Mouse (Mus musculus) heart, postnatal 36 days (tissue): ENCODE data around the gene Rnf111. TPM values are rescaled to one million over a fixed set of nuclear protein-coding genes. Genes with fewer than 3 reads are reported as not detected.
"Not testable (repeated sequence)": the region's sequence is repeated elsewhere in the genome, so short reads cannot be mapped to it uniquely, and the experiment has no call there.

Experiments
- DNase-seq, 2 experiments: peaks; one replicate each; pipeline ENCODE4 v3.0.0; 2021 to 2022
- intact Hi-C: fragments of 180-260 bp; cut with DNase I; formaldehyde crosslinking; loops from one replicate; pipeline ENCODE4 v1.15.1; 2025
- total RNA-seq, 2 experiments: library from RNA; stranded (reverse); gene quantifications; 2 replicates each; pipeline ENCODE4 v1.2.3; 2021

Gene Rnf111
- total RNA-seq, 2 experiments from 2014 or later: 19.6 to 20.5 TPM

- intact Hi-C loops: loop anchor here (1.0 to 10.0 kb wide), 3 partner anchors 40 to 982 kb away; partner anchors contain the start of genes Myo1e, Polr2m and Sltm
- DNase-seq: no peak
Observed at GRCm38 (mm10) chr9:70502284-70503014, 1.1 kb downstream of the Rnf111 start.

GRCm38 (mm10) chr9:70496990-70497389 is 6.5 kb downstream of the Rnf111 start:
- intact Hi-C loops: no loop called here

GRCm38 (mm10) chr9:70493038-70493437 is 10.5 kb downstream of the Rnf111 start:
- intact Hi-C loops: no loop called here
- DNase-seq: no peak

More at GRCm38 (mm10) chr9:70496990-70497389, 6.5 kb downstream of the Rnf111 start:
- no peak for DNase-seq

GRCm38 (mm10) chr9:70491176-70491575 is 12.3 kb downstream of the Rnf111 start:
- DNase-seq: no peak

GRCm38 (mm10) chr9:70487401-70487800 is 16.1 kb downstream of the Rnf111 start:
- intact Hi-C loops: no loop called here
- no peak for DNase-seq

More at GRCm38 (mm10) chr9:70491176-70491575, 12.3 kb downstream of the Rnf111 start:
- intact Hi-C loops: no loop called here

DNA sequence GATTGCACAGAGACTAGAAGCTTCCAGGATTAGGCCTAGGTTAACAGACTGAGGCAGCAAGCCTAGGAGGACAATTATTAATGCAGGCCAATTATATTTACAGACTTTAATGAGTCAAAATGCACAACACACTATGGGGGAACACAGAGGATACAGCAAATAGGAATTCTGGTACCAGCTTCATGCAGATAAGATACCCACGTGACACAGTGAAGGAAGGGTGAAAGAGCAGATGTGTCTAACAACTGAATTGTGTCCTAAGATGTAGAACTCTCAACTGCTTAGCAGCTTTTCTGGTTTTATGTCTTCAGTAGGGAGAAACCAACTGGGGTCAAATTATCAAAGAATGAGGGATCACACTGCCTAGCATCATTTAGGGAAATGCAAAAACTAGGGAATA is 17.7 kb downstream of the Rnf111 start:
- intact Hi-C loops: no loop called here

DNA sequence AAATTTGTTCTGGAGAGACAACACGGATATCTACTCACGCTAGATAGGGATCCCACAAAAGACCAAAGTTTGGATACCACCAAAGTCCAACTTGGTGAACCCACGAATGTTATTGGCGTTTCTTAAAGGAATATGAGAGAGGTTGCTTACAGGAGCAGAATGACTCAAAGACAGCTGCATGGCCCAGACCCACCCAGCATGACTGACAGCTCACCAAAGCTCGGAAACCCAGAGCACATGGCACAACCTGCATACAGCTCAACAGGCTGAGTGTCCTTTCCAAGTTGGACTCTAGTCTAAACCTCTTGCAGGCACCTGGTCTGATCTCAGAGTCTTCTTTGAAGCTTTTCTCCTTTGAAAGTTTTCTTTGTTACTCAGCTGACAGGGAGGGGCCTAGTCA is 20.0 kb downstream of the Rnf111 start:
- no peak for DNase-seq
- intact Hi-C loops: no loop called here

More for the DNA sequence above, 17.7 kb downstream of the Rnf111 start:
- DNase-seq: no peak

DNA sequence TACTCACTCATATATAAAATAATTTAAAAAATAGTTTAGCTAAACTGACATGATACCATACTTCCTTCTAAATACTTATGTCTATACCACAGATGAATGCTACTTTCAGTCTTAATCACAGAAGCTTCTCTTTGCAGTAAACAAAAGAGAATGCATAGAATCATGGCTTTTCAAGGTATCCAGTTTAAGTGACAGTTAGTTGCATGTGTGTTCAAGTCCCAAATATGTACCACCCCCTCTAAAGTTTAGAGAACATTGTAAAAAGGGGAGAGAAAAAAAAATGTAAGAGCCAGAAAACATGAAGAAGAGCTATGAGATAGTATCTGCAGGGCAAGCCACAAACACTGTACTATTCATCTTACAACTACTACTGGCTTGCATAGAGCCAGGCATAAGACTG is 21.7 kb downstream of the Rnf111 start:
- DNase-seq: no peak
- intact Hi-C loops: no loop called here

DNA sequence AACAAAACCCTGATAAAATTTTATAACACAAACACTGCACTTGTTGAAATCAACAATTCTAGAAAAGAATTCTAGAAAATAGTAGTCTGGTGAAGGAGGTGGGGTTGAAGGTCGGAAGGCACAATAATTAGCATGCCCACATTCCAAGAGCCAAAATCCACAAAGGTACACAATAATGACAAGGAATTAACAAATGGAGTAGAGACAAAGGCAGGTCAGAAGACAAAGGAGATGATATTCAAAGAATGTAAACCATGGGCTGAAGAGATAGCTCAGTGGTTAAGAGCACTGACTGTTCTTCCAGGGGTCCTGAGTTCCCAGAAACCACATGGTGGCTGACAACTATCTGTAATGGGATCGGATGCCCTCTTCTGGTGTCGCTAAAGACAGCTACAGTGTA is 26.3 kb downstream of the Rnf111 start:
- DNase-seq: no peak
- intact Hi-C loops: no loop called here

DNA sequence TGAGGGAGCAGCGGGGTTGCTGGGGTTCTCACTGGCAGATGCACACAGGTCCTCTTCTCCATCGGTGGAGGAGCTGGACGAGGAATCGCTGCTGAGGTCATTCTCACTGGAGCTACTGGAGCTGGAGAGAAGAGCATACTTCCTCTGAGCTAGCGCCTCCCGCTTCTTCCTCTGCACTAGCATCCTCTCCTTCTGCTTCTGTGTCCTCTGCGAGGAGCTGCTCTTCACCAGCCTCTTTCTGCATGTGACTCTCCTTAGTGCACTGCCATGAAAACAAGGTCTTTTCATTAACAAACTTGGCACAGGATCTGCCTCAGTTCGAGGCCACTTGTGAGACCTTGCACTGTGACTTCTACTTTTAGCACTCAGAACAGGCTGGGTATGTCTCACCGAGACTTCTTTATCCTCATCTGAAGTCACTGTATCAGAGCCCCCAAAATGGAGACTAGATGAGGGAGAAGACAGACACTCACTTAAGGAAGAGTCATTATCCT is 27.7 kb downstream of the Rnf111 start:
- intact Hi-C loops: no loop called here
- no peak for DNase-seq

- DNase-seq: no peak
- intact Hi-C loops: no loop called here
Observed at GRCm38 (mm10) chr9:70473400-70473799, 30.1 kb downstream of the Rnf111 start.

DNA sequence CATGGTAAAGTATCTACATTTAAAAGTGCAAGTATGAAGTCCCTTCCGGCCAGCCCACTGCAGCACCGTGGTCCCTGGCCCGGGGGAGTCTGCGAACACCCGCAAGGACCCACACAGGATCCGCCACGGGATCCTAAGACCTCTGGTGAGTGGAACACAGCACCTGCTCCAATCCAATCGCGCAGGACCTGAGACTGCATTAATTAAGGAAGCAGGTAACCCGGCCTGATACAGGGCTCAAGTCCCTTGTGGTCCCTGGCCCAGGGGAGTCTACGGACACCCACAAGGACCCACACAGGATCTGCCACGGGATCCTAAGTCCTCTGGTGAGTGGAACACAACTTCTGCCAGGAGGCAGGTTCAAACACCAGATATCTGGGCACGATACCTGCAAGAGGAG is 40.4 kb downstream of the Rnf111 start:
- DNase-seq, intact Hi-C loops: not testable (repeated sequence)

GRCm38 (mm10) chr9:70452371-70452770 is 51.2 kb downstream of the Rnf111 start:
- intact Hi-C loops: no loop called here
- DNase-seq: no peak

DNA sequence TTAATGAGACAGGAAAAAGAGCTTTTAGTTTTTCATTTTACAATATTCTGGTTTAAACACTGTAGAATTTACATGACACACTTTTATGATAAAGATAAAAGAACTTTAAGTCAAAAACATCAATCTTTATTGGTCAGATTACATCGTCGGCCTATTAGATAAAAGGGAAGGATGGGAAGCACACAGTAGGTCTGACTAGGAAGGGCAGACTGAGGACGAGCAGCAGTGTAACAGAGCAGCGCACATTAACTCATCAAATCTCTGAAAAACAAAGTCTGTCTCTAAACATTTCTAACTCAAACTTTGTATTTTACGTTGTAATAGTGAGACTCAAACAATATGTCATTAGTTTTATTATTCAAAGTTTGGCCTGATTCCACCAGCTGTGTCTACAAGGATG is 54.5 kb downstream of the Rnf111 start:
- DNase-seq: no peak
- intact Hi-C loops: no loop called here

DNA sequence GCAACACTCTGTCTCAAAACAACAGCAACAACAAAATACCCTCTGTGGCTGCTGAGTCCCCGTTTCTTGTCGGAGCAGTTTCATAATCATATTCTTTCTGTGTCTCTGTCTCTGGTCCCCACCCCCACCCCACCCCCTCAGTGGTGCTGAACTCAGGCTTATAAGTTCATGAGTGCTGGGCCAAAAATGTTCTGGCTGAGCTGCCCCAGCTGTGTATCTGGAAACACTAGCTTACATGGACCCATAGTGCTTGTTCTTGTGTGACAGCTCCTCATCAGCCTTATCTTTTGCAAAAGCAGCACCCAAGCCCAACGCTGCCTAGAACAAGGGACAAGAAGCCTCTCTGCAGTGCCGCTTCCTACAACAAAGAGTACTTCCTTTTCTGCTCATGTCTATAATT is 63.6 kb downstream of the Rnf111 start:
- DNase-seq: peak; percentile 16 to 31
- intact Hi-C loops: no loop called here

DNA sequence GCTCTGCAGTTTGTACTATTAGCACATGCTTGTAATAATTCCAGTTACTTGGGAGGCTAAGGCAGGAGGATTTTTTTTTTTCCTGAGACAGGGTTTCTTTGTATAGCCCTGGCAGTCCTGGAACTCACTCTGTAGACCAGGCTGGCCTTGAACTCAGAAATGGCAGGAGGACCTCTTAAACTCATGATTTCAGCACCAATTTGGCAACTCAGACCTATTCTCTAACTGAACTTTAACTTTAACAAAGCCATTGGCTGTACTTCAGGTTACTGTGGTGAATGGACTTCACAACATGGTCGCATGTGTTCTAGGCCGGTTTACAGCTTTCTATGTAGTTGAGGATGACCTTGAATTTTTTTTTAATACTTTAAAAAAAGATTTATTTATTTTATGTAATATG is 80.9 kb downstream of the Rnf111 start:
- no peak for DNase-seq
- intact Hi-C loops: no loop called here

DNA sequence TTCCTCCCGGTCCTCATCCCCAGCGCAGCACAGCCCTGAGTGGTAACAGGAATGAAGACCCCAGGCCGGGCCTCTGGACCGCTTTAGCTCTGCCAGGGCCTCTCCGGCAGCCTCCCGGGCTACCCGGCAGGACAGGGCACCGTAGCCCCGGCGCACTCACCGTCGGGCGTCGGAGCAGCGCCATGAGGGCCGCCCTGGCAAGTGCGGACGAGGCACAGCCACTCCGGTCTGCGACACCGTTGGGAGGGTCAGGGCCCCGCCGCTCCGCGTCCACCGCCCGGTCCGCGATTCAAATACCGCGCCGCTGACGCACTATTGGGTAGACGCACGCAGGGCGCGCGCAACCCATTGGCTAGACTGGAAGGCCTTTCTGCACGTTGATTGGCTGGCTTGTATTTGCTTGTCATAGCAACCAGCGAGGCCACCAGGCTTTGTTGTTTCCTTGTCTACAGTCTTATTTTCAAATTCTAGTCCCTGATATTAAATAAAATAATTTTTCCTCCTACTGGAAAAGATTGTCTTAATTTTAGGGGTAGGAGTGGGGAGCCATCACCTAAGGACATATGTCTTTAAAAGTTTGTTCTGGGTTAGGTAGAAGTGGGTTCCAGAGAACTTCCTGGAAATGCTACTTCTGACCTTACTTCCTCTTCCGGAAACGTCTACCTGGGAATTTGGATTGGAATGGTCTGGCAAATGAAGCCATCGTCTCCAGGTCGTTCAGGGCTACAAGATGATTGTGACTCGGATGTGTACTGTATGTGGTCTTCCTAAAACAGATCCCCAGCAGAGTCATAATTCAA is 82.1 kb downstream of the Rnf111 start, which contains the start of gene Ccnb2:
Ccnb2 (minus strand) TSS at position 291 of the 800 bp plus-strand sequence.
- intact Hi-C loops: no loop called here
- DNase-seq: peak; percentile 79 to 80

- DNase-seq: no peak
- intact Hi-C loops: loop anchor here (5.0 to 10.0 kb wide), 2 partner anchors 176 to 658 kb away; no protein-coding TSS in a partner anchor
Observed at GRCm38 (mm10) chr9:70416412-70416811, 87.1 kb downstream of the Rnf111 start.

DNA sequence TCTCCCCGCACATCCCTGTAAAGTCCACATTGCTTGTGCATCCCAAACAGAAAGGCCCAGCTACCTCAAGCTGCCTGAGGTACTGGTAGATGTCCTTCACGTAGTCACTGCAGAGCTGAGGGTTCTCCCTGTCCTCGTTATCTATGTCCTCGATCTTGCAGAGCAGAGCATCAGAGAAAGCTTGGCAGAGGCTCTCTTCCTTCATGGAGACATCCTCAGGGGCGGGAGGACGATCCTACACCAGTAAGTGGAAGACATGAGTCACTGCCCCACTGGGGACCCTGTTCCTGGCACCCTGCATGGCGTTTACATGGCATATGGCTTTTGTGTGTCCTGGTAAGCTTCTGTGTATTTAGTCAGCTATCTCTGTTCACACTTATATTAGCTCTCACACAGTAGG is 90.5 kb downstream of the Rnf111 start:
- no peak for DNase-seq
- intact Hi-C loops: loop anchor here (10.0 kb wide), 1 partner anchor 662 kb away; no protein-coding TSS in a partner anchor

DNA sequence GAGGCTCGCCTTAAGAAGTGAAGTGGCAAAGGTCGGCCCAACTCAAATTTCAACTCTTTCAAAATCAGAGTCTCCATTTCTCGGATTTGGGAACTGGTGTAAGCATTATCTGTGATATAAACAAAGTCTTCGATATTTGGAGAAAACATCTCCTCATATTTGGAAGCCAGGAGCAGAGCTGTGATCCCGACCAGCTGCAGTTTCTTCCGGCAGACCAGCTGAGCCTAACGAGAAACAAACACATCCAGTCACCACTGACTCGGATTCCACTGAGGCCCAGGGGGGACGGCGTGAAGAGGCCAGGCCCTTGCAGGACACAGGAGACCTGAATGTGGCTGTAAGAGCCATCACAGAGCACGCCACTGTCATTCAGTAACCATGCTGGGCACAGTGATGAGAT is 92.9 kb downstream of the Rnf111 start:
- DNase-seq: no peak
- intact Hi-C loops: loop anchor here (10.0 kb wide), 1 partner anchor 664 kb away; no protein-coding TSS in a partner anchor

GRCm38 (mm10) chr9:70409743-70410142 is 93.8 kb downstream of the Rnf111 start:
- intact Hi-C loops: loop anchor here (2.0 to 10.0 kb wide), 3 partner anchors 103 to 665 kb away; no protein-coding TSS in a partner anchor
- DNase-seq: no peak
